Mouse (Mus musculus) stomach, embryonic 16.5 days (tissue): ENCODE data around the gene Etl4. TPM values are rescaled to one million over a fixed set of nuclear protein-coding genes. Genes with fewer than 3 reads are reported as not detected.

Experiments used
- ATAC-seq: fragments of 200-750 bp; cut with Nextera tagmentation; 2 replicates; pipeline ENCODE4 v1.8.0; 2017; ENCODE audit warnings: moderate number of reproducible peaks, moderate TSS enrichment; ENCODE audit not compliant: insufficient read depth, low FRiP score
- H3K27ac ChIP-seq: fragments of 300-500 bp; sonication (generic); 2 replicates; pipeline ENCODE4 v1.5.1; 2014; ENCODE audit warnings: low read length
- H3K27me3 ChIP-seq: fragments of 300-500 bp; sonication (generic); 2 replicates; pipeline ENCODE4 v1.6.1; 2014; ENCODE audit warnings: low read length, control low read depth, mixed read lengths; ENCODE audit not compliant: control insufficient read depth, insufficient read depth
- H3K36me3 ChIP-seq: fragments of 300-500 bp; sonication (generic); 2 replicates; pipeline ENCODE4 v1.6.1; 2014; ENCODE audit warnings: low read length; ENCODE audit not compliant: control insufficient read depth, insufficient read depth
- H3K4me1 ChIP-seq: fragments of 300-500 bp; sonication (generic); 2 replicates; pipeline ENCODE4 v1.6.1; 2014; ENCODE audit warnings: low read length, control low read depth, mixed read lengths; ENCODE audit not compliant: control insufficient read depth, insufficient read depth
- H3K4me2 ChIP-seq: fragments of 300-500 bp; sonication (generic); 2 replicates; pipeline ENCODE4 v1.6.1; 2014; ENCODE audit warnings: low read depth, low read length, mixed read lengths
- H3K4me3 ChIP-seq: fragments of 300-500 bp; sonication (generic); replicated peaks from 2 replicates; pipeline ENCODE4 v1.5.1; 2014; ENCODE audit warnings: mild to moderate bottlenecking, low read length
- H3K9ac ChIP-seq: fragments of 300-500 bp; sonication (generic); 2 replicates; pipeline ENCODE4 v1.6.1; 2014; ENCODE audit warnings: low read length
- H3K9me3 ChIP-seq: fragments of 300-500 bp; sonication (generic); replicated peaks from 2 replicates; pipeline ENCODE4 v1.6.1; 2016; ENCODE audit warnings: low read length, control low read depth; ENCODE audit not compliant: control insufficient read depth
- WGBS: fragments of 180-500 bp; shearing (Covaris S2); extraction: QIAGEN DNeasy Blood & Tissue Kit; methylation state at CpG from one replicate; pipeline ENCODE4 v1.1.7; 2014; 5-methylcytosine and 5-hydroxymethylcytosine counted together
- polyA plus RNA-seq: library from polyadenylated mRNA; unstranded; fragments of >200 nt; fragmentation: Nextera tagmentation; extraction: Ambion mirVana; gene quantifications from 2 replicates; pipeline ENCODE4 v1.2.1, GENCODE M21; 2015

Gene Etl4
- polyA plus RNA-seq, 1 experiment from 2014 or later = 37.3 TPM

- ATAC-seq = no peak
- Histone ChIP-seq H3K4me3 (no peak overlapping the region), H3K4me2 (no peak overlapping the region), H3K27ac (no peak overlapping the region), H3K4me1 (no peaks in the 10 kb centered on the region), H3K9ac (no peak overlapping the region), H3K9me3 (no peaks in the 10 kb centered on the region), H3K36me3 (no peaks in the 10 kb centered on the region), H3K27me3 (no peaks in the 10 kb centered on the region)
- WGBS = 88% methylated on average over 6 of the region's 6 CpGs
These were observed 35.6 kb downstream of the Etl4 start for GRCm38 (mm10) chr2:19945205-19945604.

GRCm38 (mm10) chr2:19953028-19953427 lies 43.4 kb downstream of the Etl4 start:
- Histone ChIP-seq H3K9ac (no peak overlapping the region), H3K36me3 (no peaks in the 10 kb centered on the region), H3K27ac (no peak overlapping the region), H3K27me3 (no peaks in the 10 kb centered on the region), H3K4me3 (no peak overlapping the region), H3K4me2 (no peak overlapping the region), H3K4me1 (no peaks in the 10 kb centered on the region), H3K9me3 (no peaks in the 10 kb centered on the region)
- ATAC-seq = no peak
- WGBS = 70% methylated on average over 2 of the region's 2 CpGs

GRCm38 (mm10) chr2:19966445-19966844 lies 56.9 kb downstream of the Etl4 start:
- H3K4me2 ChIP-seq = no peak overlapping the region
- H3K4me1 ChIP-seq = no peaks in the 10 kb centered on the region
- no peak for ATAC-seq
- no peak overlapping the region for H3K27ac ChIP-seq
- no peaks in the 10 kb centered on the region for H3K36me3 ChIP-seq
- H3K4me3 ChIP-seq = no peak overlapping the region
- no peak overlapping the region for H3K9ac ChIP-seq
- no peaks in the 10 kb centered on the region for H3K27me3 ChIP-seq
- 56% methylated on average over 7 of the region's 7 CpGs for WGBS
- H3K9me3 ChIP-seq = no peaks in the 10 kb centered on the region

- Histone ChIP-seq H3K4me2 (no peak overlapping the region), H3K4me3 (no peak overlapping the region), H3K27ac (no peak overlapping the region), H3K27me3 (no peaks in the 10 kb centered on the region), H3K9ac (no peak overlapping the region), H3K9me3 (no peaks in the 10 kb centered on the region), H3K4me1 (no peaks in the 10 kb centered on the region), H3K36me3 (no peaks in the 10 kb centered on the region)
- ATAC-seq = no peak
- WGBS = 83% methylated on average over 4 of the region's 4 CpGs
These were observed 128.1 kb downstream of the Etl4 start for GRCm38 (mm10) chr2:20037671-20038070.

GRCm38 (mm10) chr2:20072377-20072776 lies 162.8 kb downstream of the Etl4 start:
- WGBS = 31% methylated on average over 9 of the region's 9 CpGs

GRCm38 (mm10) chr2:20076118-20076796 lies 166.7 kb downstream of the Etl4 start:
- H3K4me1 ChIP-seq = 0 out of 2 replicates have a peak, but pooled peaks cover 3% of the 10 kb centered on the region
- H3K4me2 ChIP-seq = no peak overlapping the region
- no peak overlapping the region for H3K9ac ChIP-seq
- H3K27ac ChIP-seq = no peak overlapping the region
- ATAC-seq = no peak
- H3K4me3 ChIP-seq = no peak overlapping the region
- no peaks in the 10 kb centered on the region for H3K36me3 ChIP-seq
- no peaks in the 10 kb centered on the region for H3K27me3 ChIP-seq
- 68% methylated on average over 4 of the region's 4 CpGs for WGBS
- no peaks in the 10 kb centered on the region for H3K9me3 ChIP-seq

More at GRCm38 (mm10) chr2:20072377-20072776, 162.8 kb downstream of the Etl4 start:
- ATAC-seq = no peak
- Histone ChIP-seq H3K36me3 (no peaks in the 10 kb centered on the region), H3K4me1 (0 out of 2 replicates have a peak, but pooled peaks cover 3% of the 10 kb centered on the region), H3K4me2 (no peak overlapping the region), H3K9me3 (no peaks in the 10 kb centered on the region), H3K9ac (no peak overlapping the region), H3K27me3 (no peaks in the 10 kb centered on the region), H3K4me3 (no peak overlapping the region), H3K27ac (no peak overlapping the region)

GRCm38 (mm10) chr2:20084781-20085180 lies 175.2 kb downstream of the Etl4 start:
- WGBS = 66% methylated on average over 4 of the region's 4 CpGs
- no peak overlapping the region for H3K4me2 ChIP-seq
- no peaks in the 10 kb centered on the region for H3K27me3 ChIP-seq
- no peaks in the 10 kb centered on the region for H3K4me1 ChIP-seq
- H3K36me3 ChIP-seq = no peaks in the 10 kb centered on the region
- no peak overlapping the region for H3K27ac ChIP-seq
- H3K9ac ChIP-seq = no peak overlapping the region
- no peak overlapping the region for H3K4me3 ChIP-seq
- no peaks in the 10 kb centered on the region for H3K9me3 ChIP-seq
- ATAC-seq = no peak

- H3K36me3 ChIP-seq = no peaks in the 10 kb centered on the region
- no peaks in the 10 kb centered on the region for H3K4me1 ChIP-seq
- no peak for ATAC-seq
- WGBS = 37% methylated on average over 1 of the region's 1 CpGs
- no peaks in the 10 kb centered on the region for H3K9me3 ChIP-seq
- H3K27ac ChIP-seq = no peak overlapping the region
- H3K9ac ChIP-seq = no peak overlapping the region
- no peaks in the 10 kb centered on the region for H3K27me3 ChIP-seq
- H3K4me3 ChIP-seq = no peak overlapping the region
- no peak overlapping the region for H3K4me2 ChIP-seq
These were observed 195.9 kb downstream of the Etl4 start for GRCm38 (mm10) chr2:20105456-20105855.

- no peak for ATAC-seq
- H3K9ac ChIP-seq = no peak overlapping the region
- H3K4me2 ChIP-seq = no peak overlapping the region
- H3K36me3 ChIP-seq = no peaks in the 10 kb centered on the region
- H3K4me1 ChIP-seq = no peaks in the 10 kb centered on the region
- H3K4me3 ChIP-seq = no peak overlapping the region
- H3K9me3 ChIP-seq = no peaks in the 10 kb centered on the region
- H3K27me3 ChIP-seq = no peaks in the 10 kb centered on the region
- no peak overlapping the region for H3K27ac ChIP-seq
These were observed 202.1 kb downstream of the Etl4 start for GRCm38 (mm10) chr2:20111703-20112102.
